Mouse (Mus musculus): Measurements from ENCODE around the gene Tufm. TPM values are rescaled to one million over a fixed set of nuclear protein-coding genes. Genes with fewer than 3 reads are reported as not detected.

Tufm gene
- 43.5 TPM for polyA plus RNA-seq (2014; fragmentation: Illumina TruSeq; extraction: RNeasy Lipid Tissue Mini Kit (QIAGEN cat#74804); ENCODE audit: insufficient read depth, low read depth, low replicate concordance)

GRCm38 (mm10) chr7:126487052-126487483, at the start of gene Tufm:
Gene Tufm (plus strand): TSS chr7:126487361.

GRCm38 (mm10) chr7:126463004-126463403, 24.2 kb upstream of the Tufm start, which contains the start of gene Atp2a1:
Gene Atp2a1 (minus strand): TSS chr7:126463108.

GRCm38 (mm10) chr7:126474993-126475581, 12.1 kb upstream of the Tufm start, which contains the start of gene Sh2b1:
Gene Sh2b1 (minus strand): TSS chr7:126475424.

GRCm38 (mm10) chr7:126503273-126503878, 16.2 kb downstream of the Tufm start, which contains the start of gene Atxn2l:
Gene Atxn2l (minus strand): TSS chr7:126503437.

Other genes with a start within 250 kb of the Tufm start
- 7.7 TPM for gene Sbk1, start 214.7 kb upstream of the Tufm start, polyA plus RNA-seq (2014; fragmentation: Illumina TruSeq; extraction: RNeasy Lipid Tissue Mini Kit (QIAGEN cat#74804); ENCODE audit: insufficient read depth, low read depth, low replicate concordance)
- gene Lat, start 117.8 kb upstream of the Tufm start, polyA plus RNA-seq (2014; fragmentation: Illumina TruSeq; extraction: RNeasy Lipid Tissue Mini Kit (QIAGEN cat#74804); ENCODE audit: insufficient read depth, low read depth, low replicate concordance) = 14.7 TPM
- 37.2 TPM for gene Spns1, start 109.9 kb upstream of the Tufm start, polyA plus RNA-seq (2014; fragmentation: Illumina TruSeq; extraction: RNeasy Lipid Tissue Mini Kit (QIAGEN cat#74804); ENCODE audit: insufficient read depth, low read depth, low replicate concordance)
- 4.5 TPM for gene Nfatc2ip, start 90.6 kb upstream of the Tufm start, polyA plus RNA-seq (2014; fragmentation: Illumina TruSeq; extraction: RNeasy Lipid Tissue Mini Kit (QIAGEN cat#74804); ENCODE audit: insufficient read depth, low read depth, low replicate concordance)
- gene Cd19, start 72.5 kb upstream of the Tufm start, polyA plus RNA-seq (2014; fragmentation: Illumina TruSeq; extraction: RNeasy Lipid Tissue Mini Kit (QIAGEN cat#74804); ENCODE audit: insufficient read depth, low read depth, low replicate concordance) = 18.3 TPM
- gene Rabep2, start 58.6 kb upstream of the Tufm start, polyA plus RNA-seq (2014; fragmentation: Illumina TruSeq; extraction: RNeasy Lipid Tissue Mini Kit (QIAGEN cat#74804); ENCODE audit: insufficient read depth, low read depth, low replicate concordance) = 14.1 TPM
- gene Atp2a1, start 24.3 kb upstream of the Tufm start, polyA plus RNA-seq (2014; fragmentation: Illumina TruSeq; extraction: RNeasy Lipid Tissue Mini Kit (QIAGEN cat#74804); ENCODE audit: insufficient read depth, low read depth, low replicate concordance) = 1.8 TPM
- gene Sh2b1, start 11.9 kb upstream of the Tufm start, polyA plus RNA-seq (2014; fragmentation: Illumina TruSeq; extraction: RNeasy Lipid Tissue Mini Kit (QIAGEN cat#74804); ENCODE audit: insufficient read depth, low read depth, low replicate concordance) = 17.9 TPM
- 21.0 TPM for gene Atxn2l, start 16.1 kb downstream of the Tufm start, polyA plus RNA-seq (2014; fragmentation: Illumina TruSeq; extraction: RNeasy Lipid Tissue Mini Kit (QIAGEN cat#74804); ENCODE audit: insufficient read depth, low read depth, low replicate concordance)
- gene Eif3c, start 79.0 kb downstream of the Tufm start, polyA plus RNA-seq (2014; fragmentation: Illumina TruSeq; extraction: RNeasy Lipid Tissue Mini Kit (QIAGEN cat#74804); ENCODE audit: insufficient read depth, low read depth, low replicate concordance) = 62.9 TPM
- 8.5 TPM for gene Apobr, start 97.6 kb downstream of the Tufm start, polyA plus RNA-seq (2014; fragmentation: Illumina TruSeq; extraction: RNeasy Lipid Tissue Mini Kit (QIAGEN cat#74804); ENCODE audit: insufficient read depth, low read depth, low replicate concordance)
- 29.4 TPM for gene Cln3, start 98.5 kb downstream of the Tufm start, polyA plus RNA-seq (2014; fragmentation: Illumina TruSeq; extraction: RNeasy Lipid Tissue Mini Kit (QIAGEN cat#74804); ENCODE audit: insufficient read depth, low read depth, low replicate concordance)
- gene Il27, start 107.6 kb downstream of the Tufm start, polyA plus RNA-seq (2014; fragmentation: Illumina TruSeq; extraction: RNeasy Lipid Tissue Mini Kit (QIAGEN cat#74804); ENCODE audit: insufficient read depth, low read depth, low replicate concordance) = 0.32 TPM
- 293 TPM for gene Nupr1, start 143.5 kb downstream of the Tufm start, polyA plus RNA-seq (2014; fragmentation: Illumina TruSeq; extraction: RNeasy Lipid Tissue Mini Kit (QIAGEN cat#74804); ENCODE audit: insufficient read depth, low read depth, low replicate concordance)
- gene Sgf29, start 161.9 kb downstream of the Tufm start, polyA plus RNA-seq (2014; fragmentation: Illumina TruSeq; extraction: RNeasy Lipid Tissue Mini Kit (QIAGEN cat#74804); ENCODE audit: insufficient read depth, low read depth, low replicate concordance) = 42.0 TPM
- gene Sult1a1, start 189.1 kb downstream of the Tufm start, polyA plus RNA-seq (2014; fragmentation: Illumina TruSeq; extraction: RNeasy Lipid Tissue Mini Kit (QIAGEN cat#74804); ENCODE audit: insufficient read depth, low read depth, low replicate concordance) = 90.2 TPM
- gene Bola2, start 208.0 kb downstream of the Tufm start, polyA plus RNA-seq (2014; fragmentation: Illumina TruSeq; extraction: RNeasy Lipid Tissue Mini Kit (QIAGEN cat#74804); ENCODE audit: insufficient read depth, low read depth, low replicate concordance) = 50.0 TPM
- gene Slx1b, start 208.4 kb downstream of the Tufm start, polyA plus RNA-seq (2014; fragmentation: Illumina TruSeq; extraction: RNeasy Lipid Tissue Mini Kit (QIAGEN cat#74804); ENCODE audit: insufficient read depth, low read depth, low replicate concordance) = 7.2 TPM
- gene Coro1a, start 220.4 kb downstream of the Tufm start, polyA plus RNA-seq (2014; fragmentation: Illumina TruSeq; extraction: RNeasy Lipid Tissue Mini Kit (QIAGEN cat#74804); ENCODE audit: insufficient read depth, low read depth, low replicate concordance) = 175 TPM